Mouse (Mus musculus): ENCODE measurements at regions not wholly inside any gene's neighbourhood (a gene's known extent, or its start where the extent isn't known, plus 50 kb on each side); places are given as distances from the start of the nearest gene placed in this dataset.

DNA sequence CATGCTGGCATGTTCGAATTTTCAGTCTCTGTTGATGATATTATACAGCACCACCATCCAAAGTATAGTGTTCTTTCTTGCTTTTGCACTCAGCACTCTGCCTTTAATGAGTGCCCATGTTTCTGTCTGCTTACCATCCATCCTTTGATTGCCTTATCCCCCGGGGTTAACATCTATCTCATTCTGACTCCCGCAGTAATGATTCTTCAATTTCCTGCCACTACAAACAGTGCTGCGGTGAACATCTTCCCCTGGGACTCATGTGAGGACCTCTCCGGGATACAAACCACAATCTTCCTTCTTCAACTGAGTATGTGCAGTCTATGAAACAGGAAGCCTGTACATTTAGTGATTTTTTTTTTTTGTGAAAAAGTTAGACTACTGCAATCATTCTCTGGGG lies 131.8 kb upstream of the Tmpo start:
- dilution Hi-C loops (cut with MboI; ENCODE audit: extremely low pct_ligation_motif_present, extremely low pct_unique_long_range_greater_than_20kb, low sequenced_read_pairs): no loop called here
- Histone ChIP-seq H3K79me2 (replicated peaks; ENCODE audit: control insufficient read depth, extremely low read depth, insufficient read depth, poor library complexity, severe bottlenecking) (no peaks in the 10 kb centered on the region), H3K4me2 (ENCODE audit: insufficient read depth, low read depth, poor library complexity, severe bottlenecking) (no peak overlapping the region), H3K27ac (ENCODE audit: insufficient read depth, low read depth) (no peak overlapping the region), H3K36me3 (replicated peaks in 1 of 2; ENCODE audit: control insufficient read depth in 1 of 2, insufficient read depth in 1 of 2, low read length in 1 of 2) (no peaks in the 10 kb centered on the region), H3K9me3 (replicated peaks; ENCODE audit: low read length) (no peaks in the 10 kb centered on the region), H3K4me3 (replicated peaks in 1 of 3; ENCODE audit: low read depth in 2 of 3, low read length in 2 of 3, poor library complexity in 1 of 3) (no peak overlapping the region), H3K9ac (ENCODE audit: insufficient read depth, low read depth) (no peak overlapping the region), H3K4me1 (ENCODE audit: control insufficient read depth in 1 of 2, insufficient read depth in 2 of 2) (no peaks in the 10 kb centered on the region), H3K27me3 (replicated peaks) (no peaks in the 10 kb centered on the region)
- no peak for DNase-seq (ENCODE audit: extremely low read depth)
- TF ChIP-seq RCOR1 (conservative IDR thresholded peaks at IDR 0.05; ENCODE audit: low read depth, low read length) (no peak), MXI1 (IDR thresholded peaks at IDR 0.05; ENCODE audit: low read depth, low read length) (no peak), USF1 (IDR thresholded peaks at IDR 0.05; ENCODE audit: low read depth, low read length) (no peak), ZNF384 (IDR thresholded peaks at IDR 0.05; ENCODE audit: low read depth, low read length) (no peak), PAX5 (IDR thresholded peaks at IDR 0.05; ENCODE audit: low read length) (no peak), UBTF (IDR thresholded peaks at IDR 0.05; ENCODE audit: low read depth, low read length) (no peak), MYC (IDR thresholded peaks at IDR 0.05; ENCODE audit: low read depth, low read length) (no peak), MAZ (IDR thresholded peaks at IDR 0.05; ENCODE audit: low read depth, low read length) (no peak), USF2 (conservative IDR thresholded peaks at IDR 0.05; ENCODE audit: low read depth, low read length) (no peak), BHLHE40 (IDR thresholded peaks at IDR 0.05; ENCODE audit: low read depth, low read length) (no peak), JUND (conservative IDR thresholded peaks at IDR 0.05; ENCODE audit: low read depth, low read length) (no peak), RAD21 (IDR thresholded peaks at IDR 0.05; ENCODE audit: low read depth, low read length) (no peak), ZC3H11A (IDR thresholded peaks at IDR 0.05; ENCODE audit: low read depth, low read length) (no peak), TBP (conservative IDR thresholded peaks at IDR 0.05; ENCODE audit: low read depth, low read length) (no peak)
- in situ Hi-C loops (cut with MboI; ENCODE audit: low pct_ligation_motif_present, low pct_unique_long_range_greater_than_20kb, low sequenced_read_pairs): no loop called here

DNA sequence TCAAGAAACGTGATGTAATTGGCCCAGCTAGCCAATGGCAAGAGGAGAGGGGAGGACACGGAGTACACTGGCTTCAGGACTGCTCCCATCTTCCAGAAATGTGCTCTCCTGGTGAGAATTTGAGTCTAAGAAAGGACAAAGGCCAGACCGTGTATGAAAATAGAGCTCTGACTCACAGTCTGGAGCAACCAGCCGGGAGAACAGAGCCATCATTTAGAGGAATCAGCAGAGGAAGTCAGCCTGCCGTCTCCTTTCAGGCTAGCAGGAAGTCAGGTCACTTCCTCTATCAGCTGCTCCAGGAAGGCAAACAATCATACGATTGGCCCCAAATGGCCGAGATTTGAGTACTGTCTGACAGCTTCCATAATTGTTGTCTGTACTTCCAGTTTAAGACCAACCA lies 119.0 kb upstream of the Tmpo start:
- Histone ChIP-seq H3K36me3 (replicated peaks in 1 of 2; ENCODE audit: control insufficient read depth in 1 of 2, insufficient read depth in 1 of 2, low read length in 1 of 2) (no peaks in the 10 kb centered on the region), H3K4me3 (replicated peaks in 1 of 3; ENCODE audit: low read depth in 2 of 3, low read length in 2 of 3, poor library complexity in 1 of 3) (no peak overlapping the region), H3K9me3 (replicated peaks; ENCODE audit: low read length) (no peaks in the 10 kb centered on the region), H3K4me1 (ENCODE audit: control insufficient read depth in 1 of 2, insufficient read depth in 2 of 2) (peaks cover 6 to 11% of the 10 kb centered on the region in 2 experiments; a peak in 3 of 4 replicates), H3K79me2 (replicated peaks; ENCODE audit: control insufficient read depth, extremely low read depth, insufficient read depth, poor library complexity, severe bottlenecking) (no peaks in the 10 kb centered on the region), H3K27me3 (replicated peaks) (no peaks in the 10 kb centered on the region), H3K4me2 (ENCODE audit: insufficient read depth, low read depth, poor library complexity, severe bottlenecking) (no peak overlapping the region), H3K9ac (ENCODE audit: insufficient read depth, low read depth) (no peak overlapping the region), H3K27ac (ENCODE audit: insufficient read depth, low read depth) (no peak overlapping the region)
- dilution Hi-C loops (cut with MboI; ENCODE audit: extremely low pct_ligation_motif_present, extremely low pct_unique_long_range_greater_than_20kb, low sequenced_read_pairs): no loop called here
- TF ChIP-seq ZKSCAN1 (IDR thresholded peaks at IDR 0.05; ENCODE audit: borderline replicate concordance, low read depth, low read length) (no peak), HCFC1 (IDR thresholded peaks at IDR 0.05; ENCODE audit: low read depth, low read length) (no peak)
- no peak for DNase-seq (ENCODE audit: extremely low read depth)
- in situ Hi-C loops (cut with MboI; ENCODE audit: low pct_ligation_motif_present, low pct_unique_long_range_greater_than_20kb, low sequenced_read_pairs): no loop called here
